Mouse (Mus musculus): ENCODE data around the gene Zkscan16.

The Zkscan16 gene

DNA sequence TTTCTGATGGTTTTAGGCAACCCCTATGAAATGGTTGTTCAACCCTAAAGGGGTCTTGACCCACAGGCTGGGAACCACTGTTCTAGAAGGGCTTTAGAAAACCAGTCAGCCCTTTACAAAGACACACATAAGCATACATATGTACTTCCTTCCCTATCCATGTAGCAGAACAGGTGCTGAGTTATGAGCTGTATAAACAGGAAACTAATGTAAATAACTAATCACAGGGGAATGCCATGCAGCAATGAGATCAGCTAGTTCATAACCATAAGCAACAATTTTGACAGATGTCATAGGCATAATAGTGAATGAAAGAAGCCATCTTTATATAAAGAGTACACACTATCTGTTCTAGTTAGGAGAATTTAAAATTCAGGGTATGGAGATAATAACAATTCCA is 1.8 kb upstream of the Zkscan16 start:
- DNase-seq (ENCODE audit: low spot score), result no peak

DNA sequence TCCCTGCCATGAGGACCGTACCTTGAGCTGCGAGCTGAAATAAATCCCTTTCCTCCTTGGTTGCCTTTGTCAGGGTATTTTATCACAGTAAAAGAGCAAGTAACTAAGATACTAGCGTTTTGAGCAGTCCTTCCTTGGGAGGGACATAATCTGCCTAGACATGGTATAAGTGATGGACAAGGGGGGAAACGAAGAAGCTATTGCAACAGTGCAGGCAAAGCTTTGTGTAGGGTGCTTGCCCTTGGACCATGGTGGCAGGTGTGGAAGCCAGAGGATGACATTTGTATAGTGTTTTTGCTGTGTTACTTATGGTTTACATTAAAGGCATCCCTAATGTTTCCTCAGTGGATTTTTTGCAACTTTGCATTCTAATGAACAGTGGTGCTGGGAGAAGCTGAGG is 486 bp upstream of the Zkscan16 start:
- DNase-seq (ENCODE audit: low spot score), result no peak

DNA sequence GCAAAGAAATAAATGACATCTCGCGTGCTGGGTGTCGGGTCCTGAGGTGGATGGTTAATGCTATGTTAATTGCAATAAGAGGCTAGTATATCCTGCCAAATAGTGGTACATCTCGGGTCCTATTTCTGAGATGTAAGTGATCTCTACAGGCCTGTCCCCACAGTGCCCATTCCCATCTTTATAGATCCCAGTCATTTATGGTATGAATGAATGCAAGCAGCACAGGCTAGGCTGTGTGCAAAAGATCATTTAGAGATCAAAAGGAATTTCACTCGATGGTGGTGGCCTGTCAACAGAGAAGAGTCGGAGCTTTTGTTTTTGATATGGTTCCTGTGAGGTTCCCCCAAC is 752 bp downstream of the Zkscan16 start:
- no peak for DNase-seq (ENCODE audit: low spot score)

DNA sequence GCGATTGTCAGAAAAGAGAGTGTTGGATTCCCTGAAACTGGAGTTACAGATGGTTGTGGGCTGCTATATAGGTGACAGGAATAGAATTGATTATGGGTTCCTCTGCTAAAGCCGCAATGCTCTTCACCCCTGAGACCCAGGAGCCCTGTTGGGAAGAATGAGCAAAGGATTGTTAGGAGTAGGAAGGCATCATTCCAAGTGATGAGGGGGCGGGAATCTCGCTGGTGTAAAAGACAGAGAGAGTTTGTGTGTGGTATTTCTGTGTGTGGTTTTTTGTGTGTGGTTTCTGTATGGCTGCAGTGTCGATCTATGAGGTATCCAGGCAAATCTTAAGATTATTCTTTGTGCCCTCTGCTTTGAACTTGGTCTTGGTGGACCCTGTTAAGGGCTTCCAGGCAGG is 1.3 kb downstream of the Zkscan16 start:
- DNase-seq (ENCODE audit: low spot score), result no peak

DNA sequence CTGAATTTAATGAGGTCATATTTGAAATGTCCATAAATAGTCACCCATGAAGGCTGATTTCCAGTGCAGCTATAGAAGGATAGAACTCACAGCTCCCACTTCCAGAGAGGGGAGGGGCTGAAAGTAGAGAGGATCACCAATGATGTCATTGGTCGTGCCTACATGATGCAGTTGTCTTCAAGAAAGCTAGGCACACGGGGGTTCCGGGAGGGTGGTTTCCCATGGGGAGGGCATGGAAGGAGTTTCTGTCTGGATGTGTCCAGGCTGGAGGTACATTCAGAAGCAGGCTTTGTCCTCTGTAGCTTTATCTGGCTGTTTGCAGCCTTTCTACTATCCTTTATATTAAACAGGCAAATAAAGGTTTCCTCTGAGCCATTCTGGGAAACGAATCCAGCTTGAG is 5.0 kb downstream of the Zkscan16 start:
- DNase-seq (ENCODE audit: low spot score), result no peak

DNA sequence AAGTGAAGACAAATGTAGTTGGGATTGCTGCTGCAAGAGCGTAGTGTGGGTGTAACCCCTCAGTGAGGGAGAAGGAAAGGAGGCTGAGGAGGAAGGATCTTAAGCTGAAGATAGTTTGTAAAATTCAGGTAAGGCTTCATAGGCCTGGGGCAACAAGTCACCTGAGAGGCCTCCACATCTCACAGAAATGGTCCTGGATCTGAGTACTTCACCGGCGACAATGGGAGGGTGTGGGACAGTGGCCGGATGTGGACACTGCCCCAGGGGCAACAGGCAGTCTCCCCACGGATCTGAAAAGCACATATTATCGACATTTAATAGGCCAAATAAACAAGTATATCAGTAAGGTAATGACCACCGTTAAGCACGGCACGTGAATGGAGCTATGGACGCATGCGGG is 9.2 kb downstream of the Zkscan16 start:
- DNase-seq (ENCODE audit: low spot score), result no peak

DNA sequence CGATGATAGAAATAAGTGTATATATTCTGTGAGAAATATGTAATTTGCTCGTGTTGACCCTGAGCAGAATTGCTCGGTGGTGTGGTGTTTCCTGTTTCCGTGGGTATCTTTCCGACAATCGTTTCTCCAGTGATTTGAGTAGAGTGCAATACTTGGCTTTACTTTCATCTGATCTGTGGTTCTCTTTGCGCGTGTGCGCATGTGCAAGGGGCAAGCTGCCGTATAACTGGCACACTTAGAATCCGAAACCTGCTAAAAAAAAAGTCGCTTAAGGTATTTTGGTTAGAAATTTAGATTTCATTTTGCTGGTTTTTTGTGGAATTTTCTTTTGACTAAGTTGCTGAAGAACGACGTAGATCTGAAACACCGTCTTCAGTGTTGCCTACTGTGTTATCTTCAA is 18.3 kb downstream of the Zkscan16 start:
- no peak for DNase-seq (ENCODE audit: low spot score)

DNA sequence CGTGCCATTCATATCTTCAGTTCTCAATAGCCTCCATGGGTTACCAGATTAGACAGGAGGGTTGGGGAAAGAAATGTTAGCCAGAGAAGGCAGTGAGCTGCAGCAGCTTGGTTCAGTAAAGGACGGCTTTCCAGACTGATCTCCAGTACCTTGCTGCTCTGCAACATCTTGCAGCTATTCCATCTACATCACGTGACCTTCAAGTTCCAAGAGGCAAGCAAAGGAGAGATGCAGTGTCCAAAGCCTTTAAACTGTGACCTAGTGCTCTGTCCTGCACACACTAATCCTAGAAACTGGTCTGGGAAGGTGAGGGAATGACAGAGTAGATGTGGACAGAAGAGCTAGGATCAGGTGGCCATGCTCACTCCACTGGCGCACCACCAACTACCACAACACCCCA is 19.8 kb downstream of the Zkscan16 start:
- no peak for DNase-seq (ENCODE audit: low spot score)

DNA sequence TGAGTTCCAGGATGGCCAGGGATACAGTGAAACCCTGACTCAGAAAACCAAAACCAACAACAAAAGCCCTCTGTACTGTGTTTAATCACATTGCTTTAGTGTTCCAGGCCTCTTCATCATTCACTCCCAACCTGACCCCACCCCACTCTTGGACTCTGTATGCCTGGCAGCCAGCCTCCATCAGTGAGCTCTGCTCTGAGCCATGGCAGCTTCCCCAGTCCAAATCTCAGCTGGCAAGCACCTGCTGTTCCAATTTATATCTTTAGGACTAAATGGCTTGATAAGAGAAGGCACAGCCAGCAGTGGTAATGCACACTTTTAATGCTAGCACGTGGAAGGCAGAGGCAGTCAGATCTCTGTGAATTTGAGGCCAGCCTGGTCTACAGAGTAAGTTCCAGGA is 21.7 kb downstream of the Zkscan16 start:
- no peak for DNase-seq (ENCODE audit: low spot score)

DNA sequence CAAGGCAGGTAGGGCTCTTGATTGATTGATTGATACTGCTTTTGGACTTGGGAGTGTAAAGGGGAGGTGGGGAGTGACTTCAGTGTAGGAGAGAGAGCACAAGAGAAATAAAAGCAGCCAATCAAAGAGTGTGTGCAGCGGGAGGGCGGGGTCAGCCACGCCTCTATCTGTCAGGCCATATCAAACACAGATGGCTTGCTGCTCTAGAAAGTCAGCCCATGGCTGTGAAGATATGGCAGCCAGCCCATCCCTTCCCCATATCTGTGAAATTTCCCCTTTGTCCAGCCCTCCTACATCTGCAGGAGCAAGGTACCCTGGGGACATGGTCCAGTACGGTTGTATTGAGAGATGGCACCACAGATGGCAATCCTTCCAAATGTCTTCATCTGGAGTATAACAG is 27.2 kb downstream of the Zkscan16 start:
- no peak for DNase-seq (ENCODE audit: low spot score)

DNA sequence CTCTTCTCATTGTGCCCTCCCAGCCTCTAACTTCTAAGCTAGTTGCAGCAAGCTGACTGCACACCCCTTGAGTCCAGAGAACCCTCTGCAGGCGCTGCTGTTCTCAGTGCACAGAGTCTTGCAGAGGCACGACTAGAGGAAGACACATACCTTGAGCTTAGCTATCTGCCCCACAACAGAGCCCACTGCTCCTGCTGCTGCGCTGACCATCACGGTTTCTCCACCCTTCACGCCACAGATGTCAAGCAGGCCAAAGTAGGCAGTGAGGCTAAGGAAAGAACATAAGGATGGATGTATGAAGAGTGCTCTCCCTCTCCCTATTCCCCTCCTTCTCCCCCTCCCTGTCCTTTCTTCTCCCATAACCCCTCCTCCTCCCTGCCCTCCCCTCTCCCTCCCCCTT is 32.3 kb downstream of the Zkscan16 start:
- DNase-seq (ENCODE audit: low spot score), result no peak

DNA sequence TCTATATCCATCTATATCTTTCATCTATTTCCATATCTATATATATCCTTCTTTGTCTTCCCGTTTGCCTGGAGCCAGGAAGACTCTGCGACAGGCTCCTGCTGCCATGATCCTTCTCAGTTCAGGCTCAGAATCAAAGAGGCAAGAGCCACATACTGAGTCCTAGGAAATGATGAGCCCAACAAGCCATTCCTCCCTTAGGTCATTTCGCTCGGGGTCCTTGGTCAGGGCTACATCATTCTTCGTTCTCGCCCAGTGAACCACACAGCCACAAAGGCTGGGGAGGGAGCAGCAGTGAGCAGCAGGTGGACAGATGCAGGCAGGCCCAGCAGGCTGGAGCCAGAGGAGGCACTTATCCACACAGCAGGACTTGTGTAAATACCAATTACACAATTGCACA is 38.0 kb downstream of the Zkscan16 start:
- no peak for DNase-seq (ENCODE audit: low spot score)

DNA sequence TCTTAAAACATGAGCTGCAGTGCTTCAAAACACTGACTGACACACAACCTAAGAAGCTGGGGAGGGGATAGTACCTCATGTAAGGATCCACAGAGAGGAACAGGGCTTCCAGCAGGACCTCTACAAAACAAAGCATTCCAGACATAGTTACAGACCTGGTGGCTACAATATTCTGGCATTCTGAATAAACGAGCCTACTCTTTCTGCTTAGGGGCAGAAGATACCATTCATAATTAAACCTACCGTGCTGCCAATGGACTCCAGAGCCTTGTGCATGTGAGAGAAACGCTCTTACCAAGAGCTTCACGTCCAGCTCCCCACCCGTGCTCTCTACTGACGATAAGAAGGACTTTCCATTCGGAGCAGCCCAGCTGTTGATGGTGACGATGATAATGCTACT is 39.4 kb downstream of the Zkscan16 start:
- no peak for DNase-seq (ENCODE audit: low spot score)

DNA sequence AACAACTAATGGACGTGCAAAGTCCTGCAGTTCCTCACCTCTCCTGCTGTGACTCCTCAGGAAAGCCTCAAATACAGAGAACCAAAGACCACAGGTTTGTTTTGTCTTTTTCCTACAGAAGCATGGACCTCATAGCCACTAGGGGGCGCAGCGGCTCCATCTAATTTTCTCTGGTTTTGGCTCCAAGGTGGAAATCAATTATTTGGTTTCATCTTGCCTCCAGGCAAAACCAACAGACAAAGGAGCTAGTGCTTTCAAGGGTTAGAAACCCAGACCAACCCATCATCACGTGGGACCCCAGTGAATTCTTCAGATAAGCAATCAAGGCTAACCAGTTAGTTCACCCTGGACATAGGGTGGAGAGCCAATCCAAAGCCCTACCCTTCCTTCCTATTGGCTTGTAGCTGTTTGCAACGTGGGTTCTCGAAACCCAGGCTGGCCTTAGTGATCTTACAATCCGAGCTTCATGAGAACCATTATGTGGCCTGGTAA is 41.8 kb downstream of the Zkscan16 start:
- DNase-seq (ENCODE audit: low spot score), result peak; percentile 75

DNA sequence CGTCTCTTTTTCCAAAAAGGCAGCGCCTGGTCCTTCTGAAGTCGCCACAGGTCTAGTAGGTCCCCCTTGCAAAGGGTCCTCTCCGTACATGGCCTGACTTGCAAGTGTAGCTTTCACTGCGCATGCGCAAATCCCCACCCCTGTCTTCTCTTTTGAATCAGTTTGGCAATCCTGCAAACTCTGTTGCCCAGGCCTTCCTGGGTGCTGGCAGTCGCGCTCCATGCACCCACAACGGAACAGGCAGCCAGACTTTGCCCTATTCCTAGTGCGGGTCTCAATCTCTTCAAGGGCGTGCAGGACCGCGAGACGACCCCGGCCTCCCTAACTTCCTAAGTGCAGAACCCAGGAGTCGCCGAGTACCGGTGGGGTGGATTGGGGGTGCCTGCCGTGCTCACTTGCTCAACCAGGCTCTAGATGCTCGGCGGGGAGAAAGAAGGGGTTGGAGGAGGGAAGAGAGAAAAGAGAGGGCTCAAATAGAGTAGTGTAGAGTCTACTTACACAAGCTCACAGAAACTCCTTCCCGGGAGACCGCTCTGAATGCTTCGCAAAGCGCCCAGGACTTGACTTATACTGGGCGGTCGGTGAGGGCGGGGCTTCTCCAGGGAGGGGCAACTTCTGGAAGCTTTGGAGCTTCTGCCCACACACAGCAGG is 43.2 kb downstream of the Zkscan16 start, which contains the start of gene Ptgr1:
TSS of gene Ptgr1 (minus strand) at position 580 of the 651 bp plus-strand sequence.
- DNase-seq (ENCODE audit: low spot score), result peak; percentile 82

DNA sequence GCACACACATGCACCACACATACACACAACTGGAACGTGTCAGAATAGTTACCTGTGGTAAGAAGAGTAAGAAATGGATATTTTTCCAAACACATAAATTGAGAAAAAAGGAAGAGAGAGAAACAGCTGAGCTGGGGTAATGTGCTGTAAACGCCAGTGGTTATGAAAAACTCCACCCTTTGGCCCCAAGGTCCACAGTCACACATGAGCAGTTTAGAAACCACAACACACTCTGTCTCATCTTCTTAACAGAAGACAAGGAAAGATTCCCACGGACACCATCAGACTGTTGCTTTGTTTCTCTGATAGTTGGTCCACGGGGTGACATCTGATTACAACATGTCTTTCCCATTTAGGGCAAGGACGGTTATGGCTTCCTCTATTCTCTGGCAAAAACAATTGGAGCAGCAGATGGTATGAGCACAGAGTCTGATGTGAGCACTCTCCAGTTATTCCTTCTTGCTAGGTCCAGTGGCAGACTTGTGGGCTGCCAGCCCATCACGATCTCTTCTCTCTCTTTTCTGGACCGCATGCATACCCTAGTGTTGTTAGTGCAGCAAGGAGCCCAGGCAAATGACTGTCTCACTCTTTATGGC is 46.0 kb downstream of the Zkscan16 start:
- no peak for DNase-seq (ENCODE audit: low spot score)

DNA sequence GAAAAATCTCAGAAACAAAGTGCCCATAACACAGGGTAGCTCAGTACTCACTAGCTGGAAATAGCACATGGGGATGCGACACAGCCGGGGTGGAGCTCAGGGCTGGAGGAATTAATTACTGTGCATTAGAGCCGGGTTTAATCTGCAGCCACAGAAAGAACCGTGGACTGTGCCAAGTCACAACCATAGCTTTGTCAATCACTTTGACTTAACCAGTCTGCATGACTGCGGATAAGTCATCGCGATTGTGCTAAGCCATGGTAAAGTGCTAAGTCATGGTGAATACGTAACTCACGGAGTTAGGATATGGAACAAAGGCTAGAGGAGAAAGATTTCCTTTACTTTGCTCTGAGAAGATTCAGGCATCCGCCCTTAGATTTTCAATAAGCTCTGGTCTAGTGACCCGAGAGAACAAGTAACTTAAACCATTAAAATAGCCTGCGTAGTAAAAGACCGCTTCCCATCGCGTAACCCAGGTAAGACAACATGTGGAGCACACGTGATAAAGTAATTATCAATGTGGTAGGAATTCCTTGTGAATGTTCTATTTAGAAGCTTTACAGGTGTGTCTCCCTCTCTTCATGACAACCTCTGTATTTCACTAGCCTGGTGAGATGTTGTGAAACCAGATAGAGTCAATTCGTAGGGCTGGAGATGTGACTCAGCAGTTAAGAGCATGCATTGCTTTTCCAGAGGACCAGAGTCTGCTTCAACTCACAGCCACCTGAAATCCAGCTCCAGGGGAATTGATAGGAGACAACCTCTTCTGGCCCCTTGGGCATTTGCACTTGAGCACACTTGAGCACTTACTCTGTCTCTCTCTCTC is 47.4 kb downstream of the Zkscan16 start:
- no peak for DNase-seq (ENCODE audit: low spot score)

DNA sequence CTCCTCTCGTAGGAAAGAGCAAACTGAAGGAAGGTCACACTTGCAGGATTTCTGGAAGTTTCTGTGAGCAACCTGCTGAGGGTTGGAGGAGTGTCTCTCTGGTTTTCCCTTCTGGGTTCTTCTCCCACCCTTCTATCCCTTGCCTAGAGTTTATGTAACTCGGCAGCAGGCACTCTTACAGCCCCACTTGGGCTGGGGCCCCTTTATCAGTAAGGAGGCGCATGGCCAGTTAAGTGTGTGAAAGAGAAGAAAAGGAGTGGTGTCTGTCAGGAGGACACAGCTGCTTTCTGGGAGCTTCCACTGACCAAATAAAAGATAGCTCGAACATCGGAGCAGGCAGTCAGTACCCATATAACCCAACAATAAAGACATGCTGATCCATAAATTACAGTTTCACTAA is 48.8 kb downstream of the Zkscan16 start:
- DNase-seq (ENCODE audit: low spot score), result no peak

DNA sequence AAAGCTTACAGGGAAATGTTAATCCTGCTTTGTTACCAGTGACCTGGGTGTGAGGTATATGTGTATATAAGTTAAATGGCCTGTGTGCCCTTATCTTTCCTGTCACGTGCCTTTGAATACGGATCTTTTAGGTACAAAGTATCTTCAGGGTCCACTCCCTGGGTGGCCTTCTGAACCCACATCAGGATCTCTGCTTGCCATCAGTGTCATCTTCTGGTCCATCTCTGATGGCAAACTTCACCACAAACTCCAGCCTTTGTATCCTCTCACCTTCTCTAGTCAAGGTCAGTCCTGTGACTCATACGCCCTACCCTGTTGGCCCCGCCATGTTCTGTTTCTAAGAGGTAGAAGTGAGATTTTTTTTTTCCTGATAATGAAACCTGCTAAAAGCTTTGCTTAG is 51.3 kb downstream of the Zkscan16 start, which contains the start of gene Dnajc25:
TSS of gene Dnajc25 (plus strand) at position 301 of the 400 bp plus-strand sequence.
- DNase-seq (ENCODE audit: low spot score), result no peak

DNA sequence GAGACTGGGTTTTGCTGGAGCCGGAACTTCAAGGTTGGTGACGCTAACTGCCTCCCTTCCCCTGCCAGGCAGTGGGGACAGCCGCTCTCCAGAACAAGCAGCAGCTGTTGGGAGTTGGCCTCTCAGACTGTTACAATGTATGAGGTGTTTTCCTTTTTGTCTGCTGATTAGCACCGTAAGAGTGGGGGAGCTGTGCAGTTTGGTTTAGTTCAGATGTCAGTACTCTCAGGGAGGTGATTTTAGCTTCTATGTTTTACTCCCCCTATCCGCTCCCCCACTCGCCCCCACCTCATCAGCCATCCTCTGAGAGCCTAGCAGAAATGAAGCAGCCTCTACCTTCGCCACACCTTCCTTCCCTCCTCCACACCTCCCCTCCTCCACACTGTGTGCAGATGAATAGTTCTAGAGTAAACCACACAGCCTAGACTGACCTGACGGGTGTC is 51.8 kb downstream of the Zkscan16 start:
- no peak for DNase-seq (ENCODE audit: low spot score)

DNA sequence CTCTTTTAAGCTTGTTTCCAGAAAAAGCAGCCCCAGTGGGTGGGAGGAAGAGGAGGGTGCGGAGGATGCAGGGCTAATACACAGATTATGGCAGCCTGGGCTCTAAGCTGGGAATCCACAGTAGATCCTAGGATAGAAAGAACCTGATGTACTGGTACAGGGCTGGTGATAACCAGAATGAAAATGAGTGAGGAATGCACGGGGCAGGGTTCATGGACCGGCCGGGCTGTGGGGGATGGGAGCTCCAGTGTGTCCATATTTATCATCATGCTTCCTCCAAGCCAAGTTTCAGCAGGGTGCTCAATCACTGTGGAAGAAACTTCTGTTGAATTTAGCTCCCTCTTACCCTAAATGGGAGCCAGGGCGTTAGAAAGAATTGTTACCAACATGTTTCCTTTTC is 53.7 kb downstream of the Zkscan16 start:
- peak; percentile 20 for DNase-seq (ENCODE audit: low spot score)

DNA sequence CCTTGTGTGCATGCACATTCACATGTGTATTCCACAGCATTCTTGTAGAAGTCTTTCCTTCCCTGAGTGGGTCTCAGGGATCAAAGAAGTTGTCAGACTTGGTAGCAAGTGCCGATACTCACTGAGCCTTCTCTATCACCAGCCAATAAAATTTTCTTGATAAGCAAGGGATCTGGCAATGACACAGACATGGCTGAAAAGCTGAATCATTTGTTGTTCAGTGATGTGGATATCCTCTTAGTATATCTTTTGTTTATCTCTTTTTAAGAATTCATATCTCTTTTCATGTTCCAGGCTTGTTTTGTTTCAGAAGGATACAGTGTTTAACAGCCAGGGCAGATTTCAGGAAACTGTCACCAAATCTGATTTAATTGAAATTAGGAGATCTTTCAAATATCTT is 55.3 kb downstream of the Zkscan16 start:
- DNase-seq (ENCODE audit: low spot score), result no peak

DNA sequence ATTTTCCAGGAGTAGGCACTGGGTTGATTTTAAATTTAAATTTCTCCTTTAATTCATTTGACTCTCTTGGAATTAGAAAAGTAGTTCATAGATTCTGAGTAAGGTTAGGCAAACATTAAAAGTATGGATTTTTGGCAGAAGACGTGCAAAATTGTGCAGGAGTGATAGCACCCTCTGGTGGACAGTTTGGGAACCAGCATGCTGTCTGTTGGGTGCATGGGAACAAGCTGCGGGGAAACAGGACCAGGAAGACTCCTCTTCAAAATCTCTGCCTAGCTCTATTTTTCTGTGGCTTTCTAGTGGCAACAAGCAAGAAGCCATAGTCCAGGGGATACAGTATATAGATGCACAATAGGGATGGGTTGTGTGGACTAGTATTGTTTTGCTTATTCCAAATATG is 56.3 kb downstream of the Zkscan16 start:
- peak; percentile 67 for DNase-seq (ENCODE audit: low spot score)

Data from ovary, postnatal 36 days (tissue).